Mouse (Mus musculus): Measurements from ENCODE around the gene Acvrl1. TPM values are rescaled to one million over a fixed set of nuclear protein-coding genes. Genes with fewer than 3 reads are reported as not detected.
"Not testable (repeated sequence)": the region's sequence is repeated elsewhere in the genome, so short reads cannot be mapped to it uniquely, and the experiment has no call there.

Acvrl1 gene
- total RNA-seq, 2 experiments from 2014 or later, result 0.08 to 23.1 TPM

- ATAC-seq (replicated peaks; ENCODE audit: low FRiP score, poor library complexity, severe bottlenecking), result no peak
Measured at GRCm38 (mm10) chr15:101105496-101105994, 22.8 kb upstream of the Acvrl1 start.

GRCm38 (mm10) chr15:101106011-101106410 lies 22.3 kb upstream of the Acvrl1 start:
- no peak for ATAC-seq (replicated peaks; ENCODE audit: low FRiP score, poor library complexity, severe bottlenecking)

- no peak for ATAC-seq (replicated peaks; ENCODE audit: low FRiP score, poor library complexity, severe bottlenecking)
Measured at GRCm38 (mm10) chr15:101107906-101108671, 20.2 kb upstream of the Acvrl1 start.

- no peak for ATAC-seq (replicated peaks; ENCODE audit: low FRiP score, poor library complexity, severe bottlenecking)
Measured at GRCm38 (mm10) chr15:101113176-101113575, 15.1 kb upstream of the Acvrl1 start.

GRCm38 (mm10) chr15:101113778-101114177 lies 14.5 kb upstream of the Acvrl1 start:
- not testable (repeated sequence) for ATAC-seq (replicated peaks; ENCODE audit: low FRiP score, poor library complexity, severe bottlenecking)

- no peak for ATAC-seq (replicated peaks; ENCODE audit: low FRiP score, poor library complexity, severe bottlenecking)
Measured at GRCm38 (mm10) chr15:101115511-101116110, 12.7 kb upstream of the Acvrl1 start, which contains the start of gene Ankrd33. TSS of gene Ankrd33 (plus strand) at chr15:101115755.

GRCm38 (mm10) chr15:101118399-101119125 lies 9.8 kb upstream of the Acvrl1 start:
- ATAC-seq (replicated peaks; ENCODE audit: low FRiP score, poor library complexity, severe bottlenecking), result no peak

GRCm38 (mm10) chr15:101121411-101122289 lies 6.7 kb upstream of the Acvrl1 start:
- no peak for ATAC-seq (replicated peaks; ENCODE audit: low FRiP score, poor library complexity, severe bottlenecking)

GRCm38 (mm10) chr15:101122290-101122589 lies 6.1 kb upstream of the Acvrl1 start:
- no peak for ATAC-seq (replicated peaks; ENCODE audit: low FRiP score, poor library complexity, severe bottlenecking)

- ATAC-seq (replicated peaks; ENCODE audit: low FRiP score, poor library complexity, severe bottlenecking), result no peak
Measured at GRCm38 (mm10) chr15:101123202-101123601, 5.1 kb upstream of the Acvrl1 start.

GRCm38 (mm10) chr15:101125561-101125960 lies 2.8 kb upstream of the Acvrl1 start:
- no peak for ATAC-seq (replicated peaks; ENCODE audit: low FRiP score, poor library complexity, severe bottlenecking)

- no peak for ATAC-seq (replicated peaks; ENCODE audit: low FRiP score, poor library complexity, severe bottlenecking)
Measured at GRCm38 (mm10) chr15:101126876-101127544, 1.3 kb upstream of the Acvrl1 start.

GRCm38 (mm10) chr15:101129412-101129811 lies 1.1 kb downstream of the Acvrl1 start:
- no peak for ATAC-seq (replicated peaks; ENCODE audit: low FRiP score, poor library complexity, severe bottlenecking)

GRCm38 (mm10) chr15:101131498-101131897 lies 3.2 kb downstream of the Acvrl1 start:
- ATAC-seq (replicated peaks; ENCODE audit: low FRiP score, poor library complexity, severe bottlenecking), result no peak

- no peak for ATAC-seq (replicated peaks; ENCODE audit: low FRiP score, poor library complexity, severe bottlenecking)
Measured at GRCm38 (mm10) chr15:101132041-101132440, 3.7 kb downstream of the Acvrl1 start.

- ATAC-seq (replicated peaks; ENCODE audit: low FRiP score, poor library complexity, severe bottlenecking), result no peak
Measured at GRCm38 (mm10) chr15:101132761-101133160, 4.4 kb downstream of the Acvrl1 start.

GRCm38 (mm10) chr15:101133993-101134704 lies 5.8 kb downstream of the Acvrl1 start:
- ATAC-seq (replicated peaks; ENCODE audit: low FRiP score, poor library complexity, severe bottlenecking), result no peak

- ATAC-seq (replicated peaks; ENCODE audit: low FRiP score, poor library complexity, severe bottlenecking), result no peak
Measured at GRCm38 (mm10) chr15:101135405-101135804, 7.1 kb downstream of the Acvrl1 start.

GRCm38 (mm10) chr15:101137455-101137854 lies 9.1 kb downstream of the Acvrl1 start:
- no peak for ATAC-seq (replicated peaks; ENCODE audit: low FRiP score, poor library complexity, severe bottlenecking)
